Mouse (Mus musculus) neural tube, embryonic 13.5 days (tissue): ENCODE measurements around the gene Zfp36l2. TPM values are rescaled to one million over a fixed set of nuclear protein-coding genes. Genes with fewer than 3 reads are reported as not detected.

Experiments
- ATAC-seq: fragments of 200-750 bp; cut with Nextera tagmentation; 2 replicates; pipeline ENCODE4 v1.8.0; 2017; ENCODE audit warnings: low read depth, mild to moderate bottlenecking, moderate TSS enrichment, moderate library complexity
- H3K27ac ChIP-seq: fragments of 300-500 bp; sonication (generic); replicated peaks from 2 replicates; pipeline ENCODE4 v1.5.1; 2015; ENCODE audit warnings: moderate library complexity, mild to moderate bottlenecking, inconsistent platforms
- H3K27me3 ChIP-seq: fragments of 300-500 bp; sonication (generic); 2 replicates; pipeline ENCODE4 v1.6.1; 2015; ENCODE audit warnings: mild to moderate bottlenecking, inconsistent platforms
- H3K36me3 ChIP-seq: fragments of 300-500 bp; sonication (generic); 2 replicates; pipeline ENCODE4 v1.6.1; 2015; ENCODE audit warnings: mild to moderate bottlenecking, inconsistent platforms
- H3K4me1 ChIP-seq: fragments of 300-500 bp; sonication (generic); replicated peaks from 2 replicates; pipeline ENCODE4 v1.6.1; 2015; ENCODE audit warnings: inconsistent platforms
- H3K4me2 ChIP-seq: fragments of 300-500 bp; sonication (generic); 2 replicates; pipeline ENCODE4 v1.6.1; 2015; ENCODE audit warnings: inconsistent platforms, mild to moderate bottlenecking, moderate library complexity
- H3K4me3 ChIP-seq: fragments of 300-500 bp; sonication (generic); 2 replicates; pipeline ENCODE4 v1.5.1; 2015; ENCODE audit warnings: mild to moderate bottlenecking, inconsistent platforms
- H3K9ac ChIP-seq: fragments of 300-500 bp; sonication (generic); 2 replicates; pipeline ENCODE4 v1.6.1; 2015; ENCODE audit warnings: moderate library complexity, mild to moderate bottlenecking, inconsistent platforms
- H3K9me3 ChIP-seq: fragments of 300-500 bp; sonication (generic); 2 replicates; pipeline ENCODE4 v1.6.1; 2016; ENCODE audit warnings: inconsistent platforms
- WGBS: fragments of 180-500 bp; shearing (Covaris S2); methylation state at CpG from one replicate; pipeline ENCODE4 v1.1.7; 2015; 5-methylcytosine and 5-hydroxymethylcytosine counted together
- polyA plus RNA-seq: library from polyadenylated mRNA; unstranded; fragments of >200 nt; fragmentation: Nextera tagmentation; extraction: Ambion mirVana; gene quantifications from 2 replicates; pipeline ENCODE4 v1.2.1, GENCODE M21; 2015

The Zfp36l2 gene
- polyA plus RNA-seq, 1 experiment from 2014 or later, result 7.0 TPM

DNA sequence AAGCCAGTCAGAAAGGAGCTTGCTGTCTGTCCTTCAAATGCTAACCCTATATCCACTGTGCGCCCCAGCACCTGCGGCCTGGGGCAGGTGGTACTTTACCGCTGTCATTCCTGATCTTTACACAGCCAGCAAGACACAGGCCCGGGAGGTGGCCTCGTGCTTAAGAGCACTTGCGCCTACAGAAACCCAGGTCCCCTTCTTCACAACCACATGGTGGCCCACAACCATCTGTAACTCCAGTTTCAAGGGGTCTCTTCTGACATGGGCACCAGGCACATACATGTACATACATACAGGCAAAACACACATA is 32.8 kb downstream of the Zfp36l2 start:
- no peak overlapping the region for H3K9ac ChIP-seq
- ATAC-seq, result no peak

GRCm38 (mm10) chr17:84154302-84155028 is 33.3 kb downstream of the Zfp36l2 start:
- WGBS, result 88% methylated on average over 11 of the region's 11 CpGs
- Histone ChIP-seq H3K4me2 (no peak overlapping the region), H3K27ac (no peak overlapping the region), H3K4me1 (peaks cover 18% of the 10 kb centered on the region), H3K9ac (no peak overlapping the region), H3K36me3 (no peaks in the 10 kb centered on the region), H3K9me3 (no peaks in the 10 kb centered on the region), H3K27me3 (peaks cover 23% of the 10 kb centered on the region), H3K4me3 (no peak overlapping the region)
- ATAC-seq, result no peak

More for the DNA sequence above, 32.8 kb downstream of the Zfp36l2 start:
- no peak overlapping the region for H3K4me2 ChIP-seq
- H3K9me3 ChIP-seq, result no peaks in the 10 kb centered on the region
- H3K4me3 ChIP-seq, result no peak overlapping the region
- peaks cover 23% of the 10 kb centered on the region for H3K27me3 ChIP-seq
- no peaks in the 10 kb centered on the region for H3K36me3 ChIP-seq
- no peak overlapping the region for H3K27ac ChIP-seq
- peaks cover 13% of the 10 kb centered on the region for H3K4me1 ChIP-seq
- WGBS, result 88% methylated on average over 6 of the region's 6 CpGs

GRCm38 (mm10) chr17:84152976-84153786 is 34.6 kb downstream of the Zfp36l2 start:
- Histone ChIP-seq H3K27me3 (peaks cover 23% of the 10 kb centered on the region), H3K4me1 (peaks cover 27% of the 10 kb centered on the region), H3K4me3 (no peak overlapping the region), H3K36me3 (no peaks in the 10 kb centered on the region), H3K27ac (no peak overlapping the region), H3K9ac (no peak overlapping the region), H3K4me2 (no peak overlapping the region), H3K9me3 (no peaks in the 10 kb centered on the region)
- 67% methylated on average over 12 of the region's 12 CpGs for WGBS
- ATAC-seq, result no peak

GRCm38 (mm10) chr17:84152206-84152975 is 35.4 kb downstream of the Zfp36l2 start:
- ATAC-seq, result no peak

DNA sequence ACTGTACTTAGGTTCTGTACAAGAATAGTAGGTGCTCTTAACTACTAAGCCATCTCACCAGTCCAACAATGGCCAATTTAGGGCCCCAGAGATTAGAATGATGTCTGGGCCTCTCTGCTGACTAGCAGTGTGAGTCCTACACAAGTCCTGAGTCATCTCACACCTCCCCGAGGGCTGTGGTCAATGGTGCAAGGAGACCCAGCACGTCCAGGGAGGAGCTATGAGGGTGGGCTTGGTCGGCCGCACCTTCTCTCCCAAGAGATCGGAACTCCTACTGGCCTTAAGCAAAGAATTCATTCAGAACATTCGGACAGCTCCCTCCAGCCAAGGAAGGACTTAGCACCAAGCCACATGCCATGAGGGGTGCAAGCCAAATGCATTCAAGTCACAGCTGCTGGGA is 36.4 kb downstream of the Zfp36l2 start:
- H3K4me3 ChIP-seq, result no peak overlapping the region
- H3K4me1 ChIP-seq, result peaks cover 41% of the 10 kb centered on the region
- H3K4me2 ChIP-seq, result no peak overlapping the region
- no peak for ATAC-seq
- no peak overlapping the region for H3K27ac ChIP-seq
- 52% methylated on average over 6 of the region's 6 CpGs for WGBS
- no peak overlapping the region for H3K9ac ChIP-seq
- H3K27me3 ChIP-seq, result peaks cover 9% of the 10 kb centered on the region
- no peaks in the 10 kb centered on the region for H3K36me3 ChIP-seq
- no peaks in the 10 kb centered on the region for H3K9me3 ChIP-seq

More at GRCm38 (mm10) chr17:84152206-84152975, 35.4 kb downstream of the Zfp36l2 start:
- no peaks in the 10 kb centered on the region for H3K9me3 ChIP-seq
- WGBS, result 17% methylated on average over 6 of the region's 6 CpGs
- peaks cover 18% of the 10 kb centered on the region for H3K27me3 ChIP-seq
- no peak overlapping the region for H3K4me2 ChIP-seq
- no peak overlapping the region for H3K9ac ChIP-seq
- peaks cover 33% of the 10 kb centered on the region for H3K4me1 ChIP-seq
- H3K36me3 ChIP-seq, result no peaks in the 10 kb centered on the region
- H3K4me3 ChIP-seq, result no peak overlapping the region
- H3K27ac ChIP-seq, result no peak overlapping the region

DNA sequence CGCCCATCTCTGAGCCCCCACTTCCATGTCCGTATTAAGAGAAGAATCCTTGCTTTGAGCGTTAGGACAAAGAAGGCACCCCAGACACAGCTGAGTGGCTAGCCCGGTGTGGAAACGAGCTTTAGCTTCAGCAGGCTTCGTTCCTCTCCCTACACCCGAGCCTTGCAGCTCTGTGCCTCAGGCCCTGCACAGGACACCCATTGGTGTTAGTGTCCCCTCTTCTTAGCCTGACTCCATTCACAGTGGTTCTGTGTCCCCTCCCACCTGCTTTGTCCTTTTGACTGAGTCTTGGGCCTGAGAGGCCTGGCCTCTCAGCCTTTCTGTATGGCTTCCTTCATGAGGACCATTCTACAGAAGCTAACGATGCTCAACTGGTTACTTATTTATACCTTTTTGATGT is 37.5 kb downstream of the Zfp36l2 start:
- Histone ChIP-seq H3K4me1 (peaks cover 47% of the 10 kb centered on the region), H3K9me3 (no peaks in the 10 kb centered on the region), H3K36me3 (no peaks in the 10 kb centered on the region), H3K27ac (no peak overlapping the region), H3K27me3 (no peaks in the 10 kb centered on the region), H3K9ac (no peak overlapping the region), H3K4me2 (no peak overlapping the region), H3K4me3 (no peak overlapping the region)
- ATAC-seq, result no peak
- WGBS, result 47% methylated on average over 8 of the region's 8 CpGs

GRCm38 (mm10) chr17:84149566-84149965 is 38.2 kb downstream of the Zfp36l2 start:
- H3K27ac ChIP-seq, result no peak overlapping the region
- no peak overlapping the region for H3K4me3 ChIP-seq
- no peak overlapping the region for H3K4me2 ChIP-seq
- no peaks in the 10 kb centered on the region for H3K27me3 ChIP-seq
- peaks cover 48% of the 10 kb centered on the region for H3K4me1 ChIP-seq
- 46% methylated on average over 5 of the region's 5 CpGs for WGBS
- H3K9me3 ChIP-seq, result no peaks in the 10 kb centered on the region
- no peak overlapping the region for H3K9ac ChIP-seq
- no peaks in the 10 kb centered on the region for H3K36me3 ChIP-seq
- ATAC-seq, result no peak

- Histone ChIP-seq H3K4me2 (no peak overlapping the region), H3K27me3 (no peaks in the 10 kb centered on the region), H3K36me3 (no peaks in the 10 kb centered on the region), H3K27ac (no peak overlapping the region; the same call in 1 of the 2 replicates), H3K4me1 (peaks cover 48% of the 10 kb centered on the region), H3K9me3 (no peaks in the 10 kb centered on the region), H3K4me3 (no peak overlapping the region), H3K9ac (no peak overlapping the region)
- no peak for ATAC-seq
- WGBS, result 40% methylated on average over 11 of the region's 11 CpGs
Observed at GRCm38 (mm10) chr17:84148499-84149484, 39.0 kb downstream of the Zfp36l2 start.

DNA sequence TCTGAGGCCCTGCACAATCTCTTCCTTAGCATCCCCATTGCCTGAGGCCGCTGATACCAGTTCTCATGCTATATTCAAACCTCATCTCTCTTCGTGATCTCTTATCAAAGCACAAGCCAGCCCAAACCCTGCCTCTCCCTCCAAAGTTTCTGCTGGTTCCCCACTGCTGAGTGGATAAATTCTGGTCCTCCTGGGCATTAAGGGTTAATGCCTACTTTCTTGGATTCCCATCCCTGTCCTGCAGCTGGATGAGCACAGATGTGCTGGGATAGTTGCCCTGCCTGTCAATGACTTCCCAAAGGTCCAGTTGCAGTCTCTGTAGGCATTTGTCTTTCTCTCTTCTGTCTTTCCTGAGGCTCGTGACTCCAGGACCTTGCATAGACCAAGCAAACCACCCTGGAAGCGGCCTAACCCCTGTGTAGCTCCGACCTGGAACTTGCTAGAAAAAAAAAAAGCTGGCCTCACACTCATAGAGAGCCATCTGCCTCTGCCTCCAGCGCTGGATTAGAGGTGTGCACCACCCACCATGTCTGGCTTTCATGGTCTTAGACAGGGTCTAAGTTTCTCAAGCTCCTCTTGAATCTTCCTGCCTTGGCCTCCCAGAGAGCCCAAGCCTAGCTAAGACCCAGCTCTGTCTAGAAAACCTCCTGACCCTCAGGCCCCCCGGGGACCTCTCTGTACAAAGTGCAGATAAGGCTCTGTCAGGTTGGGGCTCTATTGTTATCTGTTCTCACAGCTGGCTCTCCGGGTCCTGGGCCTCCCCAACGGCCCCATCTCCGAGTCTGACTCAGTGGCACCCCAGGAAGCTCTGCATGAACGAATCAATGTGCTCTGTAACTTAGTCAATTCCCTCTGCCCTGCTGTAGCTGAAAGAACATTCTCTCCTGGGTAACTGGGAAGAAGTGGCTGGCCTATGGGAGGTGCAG is 40.3 kb downstream of the Zfp36l2 start:
- no peak overlapping the region for H3K4me2 ChIP-seq
- H3K27ac ChIP-seq, result no peak overlapping the region
- 56% methylated on average over 11 of the region's 11 CpGs for WGBS
- H3K4me3 ChIP-seq, result no peak overlapping the region
- H3K27me3 ChIP-seq, result no peaks in the 10 kb centered on the region
- ATAC-seq, result no peak
- H3K9me3 ChIP-seq, result no peaks in the 10 kb centered on the region
- no peak overlapping the region for H3K9ac ChIP-seq
- H3K4me1 ChIP-seq, result peaks cover 57% of the 10 kb centered on the region
- H3K36me3 ChIP-seq, result no peaks in the 10 kb centered on the region

DNA sequence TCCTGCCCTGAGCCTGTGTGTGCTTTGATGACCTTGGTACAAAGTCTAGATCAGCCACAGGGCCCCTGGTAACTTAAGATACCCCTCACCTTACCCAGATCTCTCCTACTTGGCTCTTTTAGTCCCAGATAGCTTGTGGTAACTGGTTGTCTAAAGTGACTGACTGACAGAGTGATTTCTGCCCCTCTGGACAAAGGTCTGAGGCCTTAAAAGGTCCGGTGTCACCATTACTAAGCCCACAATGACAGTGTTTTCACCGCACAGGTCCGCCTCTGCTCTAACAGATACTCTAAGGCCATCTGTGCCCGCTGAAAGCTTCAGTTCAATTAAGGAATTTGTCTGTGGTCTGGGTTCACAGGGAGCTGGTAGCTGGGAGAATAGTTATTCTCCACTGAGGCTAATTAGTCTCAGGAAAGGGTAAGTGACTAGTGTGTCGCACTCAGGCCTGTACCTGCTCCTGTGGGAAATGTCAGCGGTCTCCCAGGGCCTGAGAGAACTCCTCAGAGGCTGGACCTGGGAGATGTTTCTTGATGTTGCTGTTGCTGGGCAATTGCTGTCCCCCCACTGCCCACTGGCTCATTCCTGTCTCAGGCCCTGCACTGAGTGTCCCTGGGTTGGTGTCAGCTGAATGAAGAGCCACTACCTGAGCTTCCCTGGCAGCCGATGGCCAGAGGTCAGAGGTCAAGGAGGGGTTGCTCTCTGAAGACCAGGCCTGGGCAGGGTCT is 41.1 kb downstream of the Zfp36l2 start:
- no peak for ATAC-seq
- Histone ChIP-seq H3K9ac (no peak overlapping the region), H3K27me3 (no peaks in the 10 kb centered on the region), H3K36me3 (no peaks in the 10 kb centered on the region), H3K4me2 (no peak overlapping the region), H3K9me3 (no peaks in the 10 kb centered on the region), H3K27ac (no peak overlapping the region), H3K4me1 (peaks cover 53% of the 10 kb centered on the region), H3K4me3 (no peak overlapping the region)
- WGBS, result 42% methylated on average over 7 of the region's 7 CpGs
